Mouse (Mus musculus) MEL (cell line): ENCODE results near the gene Fgfr2. TPM values are rescaled to one million over a fixed set of nuclear protein-coding genes. Genes with fewer than 3 reads are reported as not detected.
"Not testable (repeated sequence)": the region's sequence is repeated elsewhere in the genome, so short reads cannot be mapped to it uniquely, and the experiment has no call there.

Experiments
- DNase-seq: peaks from one replicate; pipeline ENCODE4 v3.0.0; 2011; ENCODE audit warnings: low read depth, low spot score
- H3K27ac ChIP-seq: 2 replicates; pipeline ENCODE4 v1.5.1; 2012; ENCODE audit warnings: low read depth, mild to moderate bottlenecking, control low read depth, low read length, moderate library complexity; ENCODE audit not compliant: control insufficient read depth
- H3K27me3 ChIP-seq, 2 experiments: fragments of 150-350 bp in 1 of 2; sonication (generic) in 1 of 2; 2 replicates each; pipeline ENCODE4 v1.6.1; 2012; ENCODE audit warnings: low read length in 2 of 2, mild to moderate bottlenecking in 2 of 2, improper control_type of control experiment in 1 of 2, moderate library complexity in 1 of 2; ENCODE audit not compliant: insufficient read depth in 2 of 2, control insufficient read depth in 1 of 2
- H3K36me3 ChIP-seq, 2 experiments: 2 replicates each; pipeline ENCODE4 v1.6.1; 2012 to 2014; ENCODE audit warnings: low read length in 2 of 2, improper control_type of control experiment in 1 of 2, inconsistent platforms in 1 of 2, mild to moderate bottlenecking in 1 of 2; ENCODE audit not compliant: insufficient read depth in 2 of 2, control insufficient read depth in 1 of 2
- H3K4me1 ChIP-seq, 2 experiments: fragments of 150-350 bp in 1 of 2; sonication (generic) in 1 of 2; 2 replicates each; pipeline ENCODE4 v1.6.1; 2012; ENCODE audit warnings: low read length in 2 of 2, improper control_type of control experiment in 1 of 2, mild to moderate bottlenecking in 1 of 2; ENCODE audit not compliant: insufficient read depth in 2 of 2, control insufficient read depth in 1 of 2
- H3K4me3 ChIP-seq, 2 experiments: fragments of 150-350 bp in 1 of 2; sonication (generic) in 1 of 2; 2 replicates each; pipeline ENCODE4 v1.5.1; 2012; ENCODE audit warnings: low read depth in 2 of 2, low read length in 2 of 2, mild to moderate bottlenecking in 2 of 2, moderate library complexity in 2 of 2, control low read depth in 1 of 2, improper control_type of control experiment in 1 of 2; ENCODE audit not compliant: control insufficient read depth in 1 of 2, insufficient read depth in 1 of 2
- H3K79me2 ChIP-seq: 2 replicates; pipeline ENCODE4 v1.6.1; 2012; ENCODE audit warnings: mild to moderate bottlenecking, low read length, moderate library complexity; ENCODE audit not compliant: control insufficient read depth, poor library complexity, insufficient read depth
- H3K9ac ChIP-seq: 2 replicates; pipeline ENCODE4 v1.6.1; 2012; ENCODE audit warnings: low read depth, mild to moderate bottlenecking, control low read depth, low read length, moderate library complexity; ENCODE audit not compliant: control insufficient read depth, poor library complexity, severe bottlenecking
- H3K9me3 ChIP-seq: fragments of 150-350 bp; sonication (generic); replicated peaks from 2 replicates; pipeline ENCODE4 v1.6.1; 2012; ENCODE audit warnings: mild to moderate bottlenecking, low read length, improper control_type of control experiment, moderate library complexity; ENCODE audit not compliant: insufficient read depth
- CHD1 ChIP-seq: IDR thresholded peaks from 2 replicates; pipeline ENCODE4 v1.6.1; 2012; ENCODE audit warnings: low read depth, mild to moderate bottlenecking, inconsistent platforms, low read length, improper control_type of control experiment
- CHD2 ChIP-seq: IDR thresholded peaks from 2 replicates; pipeline ENCODE4 v1.6.1; 2011; ENCODE audit warnings: low read length, improper control_type of control experiment
- E2F4 ChIP-seq: IDR thresholded peaks from 2 replicates; pipeline ENCODE4 v1.6.1; 2011; ENCODE audit warnings: low read depth, low read length, improper control_type of control experiment, borderline replicate concordance
- HCFC1 ChIP-seq: IDR thresholded peaks from 2 replicates; pipeline ENCODE4 v1.6.1; 2012; ENCODE audit warnings: low read depth, mild to moderate bottlenecking, inconsistent platforms, low read length, improper control_type of control experiment, moderate library complexity
- KAT2A ChIP-seq: conservative IDR thresholded peaks from 2 replicates; pipeline ENCODE4 v1.6.1; 2012; ENCODE audit warnings: low read depth, low read length, improper control_type of control experiment, inconsistent platforms
- MXI1 ChIP-seq: IDR thresholded peaks from 2 replicates; pipeline ENCODE4 v1.6.1; 2011; ENCODE audit warnings: mild to moderate bottlenecking, low read depth, low read length, improper control_type of control experiment
- NELFE ChIP-seq: IDR thresholded peaks from 2 replicates; pipeline ENCODE4 v1.6.1; 2011; ENCODE audit warnings: low read depth, low read length, improper control_type of control experiment
- POLR2A ChIP-seq, 2 experiments: IDR thresholded peaks; 2 replicates each; pipeline ENCODE4 v1.6.1; 2011 to 2012; ENCODE audit warnings: low read length in 2 of 2, mild to moderate bottlenecking in 2 of 2, control low read depth in 1 of 2, improper control_type of control experiment in 1 of 2, low read depth in 1 of 2, moderate library complexity in 1 of 2; ENCODE audit not compliant: control insufficient read depth in 1 of 2, insufficient read depth in 1 of 2, poor library complexity in 1 of 2
- POLR2AphosphoS2 ChIP-seq: IDR thresholded peaks from 2 replicates; pipeline ENCODE4 v1.6.1; 2011; ENCODE audit warnings: low read length, improper control_type of control experiment
- POLR2AphosphoS5 ChIP-seq: IDR thresholded peaks from 2 replicates; pipeline ENCODE4 v1.6.1; 2012; ENCODE audit warnings: low read depth, borderline replicate concordance, mild to moderate bottlenecking, inconsistent platforms, low read length, moderate library complexity, mixed read lengths
- SIN3A ChIP-seq: IDR thresholded peaks from 2 replicates; pipeline ENCODE4 v1.6.1; 2012; ENCODE audit warnings: low read length, improper control_type of control experiment, inconsistent platforms
- SMC3 ChIP-seq: IDR thresholded peaks from 2 replicates; pipeline ENCODE4 v1.6.1; 2011; ENCODE audit warnings: low read depth, low read length, improper control_type of control experiment
- TAL1 ChIP-seq: IDR thresholded peaks from 2 replicates; pipeline ENCODE4 v1.6.1; 2012; ENCODE audit warnings: mild to moderate bottlenecking, inconsistent platforms, low read length, moderate library complexity, mixed read lengths
- TBP ChIP-seq: IDR thresholded peaks from 2 replicates; pipeline ENCODE4 v1.8.0; 2011; ENCODE audit warnings: low read depth, low read length, improper control_type of control experiment
- TCF12 ChIP-seq: IDR thresholded peaks from 2 replicates; pipeline ENCODE4 v1.6.1; 2014; ENCODE audit warnings: low read depth, mild to moderate bottlenecking, inconsistent platforms, low read length, improper control_type of control experiment, moderate library complexity
- USF1 ChIP-seq: IDR thresholded peaks from 2 replicates; pipeline ENCODE4 v1.6.1; 2014; ENCODE audit warnings: low read depth, mild to moderate bottlenecking, inconsistent platforms, low read length, improper control_type of control experiment, moderate library complexity
- ZC3H11A ChIP-seq: IDR thresholded peaks from 2 replicates; pipeline ENCODE4 v1.6.1; 2012; ENCODE audit warnings: low read depth, mild to moderate bottlenecking, inconsistent platforms, low read length, improper control_type of control experiment
- ZKSCAN1 ChIP-seq: IDR thresholded peaks from 2 replicates; pipeline ENCODE4 v1.6.1; 2012; ENCODE audit warnings: low read depth, mild to moderate bottlenecking, inconsistent platforms, low read length, improper control_type of control experiment, moderate library complexity
- ZNF384 ChIP-seq: IDR thresholded peaks from 2 replicates; pipeline ENCODE4 v1.6.1; 2012; ENCODE audit warnings: low read depth, mild to moderate bottlenecking, inconsistent platforms, low read length, improper control_type of control experiment
- polyA plus RNA-seq, 2 experiments: library from polyadenylated mRNA; stranded (reverse) in 1 of 2; unstranded in 1 of 2; fragments of >175 nt in 1 of 2; fragments of >200 nt in 1 of 2; gene quantifications; 2 replicates each; pipeline versions ENCODE4 v1.2.1 to v1.2.4; 2012; ENCODE audit warnings: low replicate concordance in 2 of 2, low read depth in 1 of 2; ENCODE audit not compliant: insufficient read length in 2 of 2, insufficient read depth in 1 of 2, missing spikeins in 1 of 2
- total RNA-seq: library from RNA; depleted of rRNA; stranded (reverse); fragments of 300-350 nt; gene quantifications from 2 replicates; pipeline ENCODE4 v1.2.3, GENCODE M21; 2012

Gene Fgfr2
- total and polyA plus RNA-seq, 3 experiments = not detected

DNA sequence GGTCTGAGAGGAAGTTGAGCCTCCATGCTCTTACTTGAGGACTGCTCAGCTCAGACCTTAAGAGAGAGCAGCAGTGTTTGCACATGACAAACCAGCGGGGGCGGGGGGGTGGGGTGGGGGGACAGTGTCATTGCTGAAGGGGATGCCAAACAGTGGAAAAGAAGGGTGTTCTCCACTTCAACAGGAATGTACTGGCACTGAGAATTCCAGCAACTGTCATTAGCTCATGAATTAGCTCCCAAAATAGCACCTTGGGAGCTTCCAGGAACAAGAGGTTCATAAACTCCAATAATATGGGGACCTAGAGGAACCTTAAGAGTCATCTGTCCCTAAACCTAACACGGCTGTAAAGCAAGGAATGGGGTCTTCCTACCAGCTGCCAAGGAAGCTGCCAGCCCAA, 680.0 kb downstream of the Fgfr2 start:
- Histone ChIP-seq H3K4me3 (no peak overlapping the region), H3K9me3 (no peaks in the 10 kb centered on the region), H3K27ac (no peak overlapping the region), H3K4me1 (peaks cover 0 to 5% of the 10 kb centered on the region in 2 experiments; a peak in 1 of 4 replicates), H3K36me3 (peaks cover 0 to 3% of the 10 kb centered on the region in 2 experiments; a peak in 2 of 4 replicates), H3K27me3 (no peaks in the 10 kb centered on the region), H3K9ac (no peak overlapping the region), H3K79me2 (no peaks in the 10 kb centered on the region)
- TF ChIP-seq CHD2 = no peak
- no peak for TF ChIP-seq MXI1
- no peak for TF ChIP-seq HCFC1
- no peak for TF ChIP-seq SIN3A
- TF ChIP-seq KAT2A = no peak
- TF ChIP-seq ZNF384 = no peak
- no peak for TF ChIP-seq CHD1
- no peak for TF ChIP-seq POLR2A (IDR thresholded peaks at IDR 0.05; ENCODE audit: control insufficient read depth in 1 of 2, insufficient read depth in 1 of 2, low read depth in 1 of 2, low read length in 2 of 2, poor library complexity in 1 of 2)
- TF ChIP-seq NELFE = no peak
- no peak for TF ChIP-seq USF1
- TF ChIP-seq POLR2AphosphoS5 = no peak
- TF ChIP-seq SMC3 = no peak
- TF ChIP-seq POLR2AphosphoS2 = no peak
- no peak for TF ChIP-seq ZKSCAN1
- TF ChIP-seq ZC3H11A = no peak
- no peak for TF ChIP-seq TAL1
- TF ChIP-seq E2F4 = no peak
- DNase-seq = no peak

- not testable (repeated sequence) for H3K36me3 ChIP-seq, H3K27me3 ChIP-seq, H3K9me3 ChIP-seq, H3K4me1 ChIP-seq, H3K79me2 ChIP-seq
- Histone ChIP-seq H3K9ac (peak overlapping the region; percentile 13; the same call in 1 of the 2 replicates), H3K27ac (peak overlapping the region; percentile 36), H3K4me3 (peak overlapping the region; percentile 21 to 49; a peak in 2 of 4 replicates)
- peak; percentile 91 for DNase-seq
- peak; percentile 62 for TF ChIP-seq NELFE
- TF ChIP-seq TBP = 0 out of 2 replicates have a peak, but pooled peaks have one; percentile 41
- TF ChIP-seq POLR2A (IDR thresholded peaks at IDR 0.05; ENCODE audit: control insufficient read depth in 1 of 2, insufficient read depth in 1 of 2, low read depth in 1 of 2, low read length in 2 of 2, poor library complexity in 1 of 2) = peak in 1 of 2 experiments; percentile 54; a peak in 2 of 4 replicates
- 0 out of 2 replicates have a peak, but pooled peaks have one; percentile 23 for TF ChIP-seq HCFC1
- 0 out of 2 replicates have a peak, but pooled peaks have one; percentile 12 for TF ChIP-seq TCF12
Measured at GRCm38 (mm10) chr7:132442133-132442763, 680.9 kb downstream of the Fgfr2 start.
